Mouse (Mus musculus): ENCODE data around the gene Mndal.
"Not testable (repeated sequence)": the region's sequence is repeated elsewhere in the genome, so short reads cannot be mapped to it uniquely, and the experiment has no call there.

Mndal gene

GRCm38 (mm10) chr1:173941924-173942779 lies at the start of gene Mndal, which contains the start of gene Ifi203:
TSS of gene Mndal (minus strand) at chr1:173942491.
TSS of gene Ifi203 (minus strand) at chr1:173942672.
- not testable (repeated sequence) for DNase-seq

DNA sequence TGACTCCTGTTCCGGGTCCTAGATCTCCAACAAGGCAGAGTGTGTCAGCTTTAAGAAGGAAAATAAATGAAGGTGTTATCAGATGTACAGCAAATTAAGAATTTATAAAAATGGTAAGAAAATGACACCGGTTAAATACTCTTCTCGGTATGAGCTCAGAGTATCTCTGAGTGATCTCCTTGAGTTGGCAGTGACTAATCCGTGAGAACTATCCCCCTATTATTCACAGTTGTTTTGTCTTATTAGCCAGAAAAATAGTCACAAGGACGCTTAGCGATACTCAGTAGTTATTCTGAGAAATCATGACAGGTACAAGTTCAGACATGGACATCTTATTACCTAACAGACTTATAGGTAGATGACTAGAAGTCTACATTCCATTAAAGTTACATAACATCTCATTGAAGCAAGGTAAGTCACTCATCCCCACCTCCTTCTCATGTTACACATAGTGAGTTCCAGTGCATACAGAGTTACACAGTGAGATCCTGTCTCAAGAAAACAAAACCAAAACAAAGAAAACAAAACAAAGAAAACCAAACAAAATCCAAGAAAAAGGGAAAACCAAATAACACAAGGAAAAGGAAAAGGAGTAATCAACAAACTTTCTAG lies 40.5 kb upstream of the Mndal start, which contains the start of gene Ifi202b:
TSS of gene Ifi202b (minus strand) at position 51 of the 612 bp plus-strand sequence.
- not testable (repeated sequence) for DNase-seq

DNA sequence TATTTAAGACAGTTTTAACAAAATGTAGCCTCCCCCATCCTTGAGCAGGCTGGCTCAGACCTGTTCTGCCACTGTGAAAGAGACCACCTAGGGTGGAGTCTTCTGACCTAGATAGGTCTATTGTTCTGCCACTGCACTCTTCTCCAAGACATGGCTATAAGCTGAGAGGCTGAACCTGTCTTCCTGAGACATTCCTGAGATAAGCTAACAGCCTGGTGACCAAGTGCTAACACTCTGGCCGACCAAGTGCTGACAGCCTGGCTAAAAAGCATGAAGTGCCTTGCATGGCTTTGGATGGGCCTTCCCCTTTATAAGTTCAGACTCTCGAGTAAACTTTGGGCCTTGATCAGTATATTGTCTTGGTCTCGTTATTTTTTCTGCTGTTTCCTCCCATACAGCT lies 38.7 kb upstream of the Mndal start:
- DNase-seq, result not testable (repeated sequence)

DNA sequence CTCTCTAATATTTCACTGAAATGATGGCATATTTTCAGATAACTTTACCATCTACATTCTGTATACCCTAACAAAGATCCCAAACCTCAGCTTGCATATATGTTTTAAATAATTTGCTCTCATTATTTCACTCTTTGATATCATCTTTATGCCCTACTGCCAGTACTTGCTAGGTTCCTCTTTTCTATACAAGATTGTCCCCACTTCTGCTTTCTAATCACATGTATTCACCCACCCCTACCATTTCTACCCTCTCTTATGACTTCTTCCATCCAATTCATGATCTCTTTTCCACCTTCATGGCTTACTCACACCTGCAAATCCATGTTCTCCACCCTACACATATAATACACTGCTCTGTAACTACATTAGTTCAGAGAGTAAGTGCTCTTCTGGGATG lies 35.3 kb upstream of the Mndal start:
- no peak for DNase-seq

GRCm38 (mm10) chr1:173973111-173973510 lies 30.8 kb upstream of the Mndal start:
- DNase-seq, result no peak

DNA sequence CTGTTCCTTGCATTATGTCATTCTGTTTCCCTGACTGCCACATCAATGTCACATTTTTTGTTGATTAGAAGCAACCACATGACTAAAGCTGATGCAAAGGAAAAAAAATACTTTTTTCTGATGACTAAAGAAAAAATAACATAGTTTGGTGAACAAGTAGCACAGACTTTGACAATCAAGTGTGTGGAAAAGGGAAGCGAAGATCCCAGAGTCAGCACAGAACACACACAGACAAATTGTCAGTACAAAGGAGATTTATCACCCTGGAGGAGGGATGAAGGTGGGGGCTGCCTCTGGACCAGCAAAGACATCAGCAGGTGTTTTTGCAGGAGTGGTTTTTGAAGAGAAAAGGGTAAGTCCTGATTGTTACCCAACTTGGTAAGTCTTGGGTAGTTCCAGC lies 19.2 kb upstream of the Mndal start:
- not testable (repeated sequence) for DNase-seq

GRCm38 (mm10) chr1:173959998-173960397 lies 17.7 kb upstream of the Mndal start:
- not testable (repeated sequence) for DNase-seq

DNA sequence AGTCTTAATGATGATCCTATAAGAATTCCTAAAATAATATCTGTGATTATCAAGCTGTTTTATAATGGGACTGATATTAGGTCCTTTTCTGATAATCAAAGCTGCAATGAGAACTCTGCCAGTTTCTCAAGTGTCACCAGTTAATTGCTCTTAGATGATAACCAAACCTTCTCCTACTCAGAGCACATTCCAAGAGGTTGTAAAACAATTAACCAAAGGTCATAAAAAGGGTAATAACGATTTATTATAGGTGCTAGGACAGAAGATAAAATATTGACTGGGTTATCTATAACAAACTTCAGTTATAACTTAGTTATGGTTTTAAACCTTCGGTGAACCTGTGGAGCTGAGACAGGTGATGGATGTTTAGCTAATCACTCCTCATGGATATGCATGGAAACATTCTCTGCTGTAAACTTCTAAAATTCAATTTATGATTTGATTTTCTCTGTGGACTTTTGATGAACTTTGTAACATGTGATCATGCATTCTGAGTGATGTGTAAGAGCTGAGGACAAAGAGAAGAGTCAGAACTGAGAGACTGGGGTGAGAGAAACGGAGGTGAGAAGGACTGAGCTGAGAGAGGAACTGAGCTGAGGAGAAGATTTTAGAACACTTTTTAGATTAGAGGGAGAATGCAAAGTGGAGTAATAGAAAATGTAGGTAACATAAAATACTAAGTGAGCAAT lies 13.7 kb upstream of the Mndal start:
- not testable (repeated sequence) for DNase-seq

DNA sequence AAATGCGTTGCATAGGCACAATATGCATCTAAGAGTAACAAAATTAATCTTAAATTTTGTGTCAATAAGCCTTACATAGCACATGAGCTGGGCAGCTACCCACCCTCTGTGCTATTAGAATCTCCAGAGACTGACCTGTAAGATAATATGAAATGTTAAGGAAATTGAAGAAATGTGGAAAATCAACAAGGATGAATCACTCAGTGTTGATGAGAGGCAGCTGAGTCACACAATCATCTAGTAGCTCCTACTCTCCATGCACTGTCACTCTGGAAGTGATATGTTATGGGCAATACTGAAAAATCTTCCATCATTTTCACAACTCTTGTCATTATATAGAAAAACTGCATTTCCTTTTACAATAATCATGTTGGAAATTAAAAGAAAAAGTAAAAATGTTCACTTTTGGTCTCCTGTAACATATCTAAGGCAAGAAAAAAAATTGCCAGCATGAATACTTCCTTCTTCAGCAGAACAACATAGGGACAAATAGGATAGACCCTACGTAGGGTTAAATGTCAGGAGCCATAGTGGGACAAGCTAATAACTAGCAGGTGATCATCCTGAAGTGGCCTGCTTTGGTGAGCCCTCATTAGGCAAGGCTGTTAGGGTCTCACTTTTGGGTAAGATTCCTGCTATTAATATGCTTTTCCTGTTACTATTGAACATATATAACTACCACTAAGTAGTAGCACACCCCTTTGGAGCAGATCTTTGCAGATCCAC lies 12.9 kb upstream of the Mndal start:
- DNase-seq, result no peak

- no peak for DNase-seq
Measured at GRCm38 (mm10) chr1:173953563-173953962, 11.3 kb upstream of the Mndal start.

- not testable (repeated sequence) for DNase-seq
Measured at GRCm38 (mm10) chr1:173949044-173949443, 6.8 kb upstream of the Mndal start.

DNA sequence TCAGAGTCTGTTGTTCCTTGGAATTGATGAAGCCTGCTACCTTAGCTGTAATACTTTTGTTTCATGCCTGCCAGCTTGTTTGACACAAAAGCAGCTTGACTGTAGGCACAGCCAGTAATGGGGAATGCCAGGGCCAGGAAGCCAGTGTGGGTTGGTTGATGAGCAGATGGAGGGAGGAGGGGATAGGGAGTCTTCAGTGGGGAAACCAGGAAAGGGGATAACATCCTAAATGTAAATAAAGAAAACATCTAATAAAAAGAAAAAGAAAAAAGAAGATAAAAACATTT lies 432 bp upstream of the Mndal start:
- DNase-seq, result not testable (repeated sequence)

DNA sequence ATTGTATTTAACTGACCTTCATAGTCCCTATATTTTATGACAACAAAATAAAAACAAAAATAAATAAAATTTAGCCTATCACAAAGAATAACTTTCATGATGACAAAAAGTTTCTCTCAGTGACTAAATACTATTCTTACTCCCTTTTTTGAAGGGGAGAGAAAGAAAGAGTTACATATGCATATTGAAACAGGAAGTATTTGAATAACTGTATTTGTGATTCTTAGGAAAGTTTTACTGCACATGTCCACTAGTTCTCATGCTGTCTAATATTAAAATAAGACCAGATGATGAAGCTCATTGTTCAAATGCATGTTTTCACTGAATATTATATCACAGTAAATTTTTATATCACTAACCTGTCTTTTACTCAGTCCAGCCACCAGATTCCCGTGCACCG lies 769 bp downstream of the Mndal start:
- not testable (repeated sequence) for DNase-seq

DNA sequence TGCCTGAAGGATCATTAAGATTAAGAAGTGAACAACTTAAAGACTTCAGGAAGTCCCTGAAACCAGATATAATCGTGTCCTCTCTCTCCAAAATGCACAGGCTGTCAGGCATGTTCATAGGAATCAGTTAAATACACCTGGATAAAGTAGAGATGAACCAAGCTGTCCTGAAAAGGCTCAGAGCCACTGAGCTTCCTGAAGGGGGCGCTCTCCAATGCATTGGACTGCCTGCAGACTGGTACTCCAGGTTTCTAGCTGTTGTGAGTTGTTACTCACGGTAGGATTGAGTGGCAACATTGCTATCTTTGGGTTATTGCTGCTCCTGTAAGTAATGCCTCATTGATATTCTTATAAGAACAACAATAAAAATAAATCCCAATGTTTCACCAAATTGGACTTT lies 23.0 kb downstream of the Mndal start:
- not testable (repeated sequence) for DNase-seq

GRCm38 (mm10) chr1:173914559-173914958 lies 27.7 kb downstream of the Mndal start:
- DNase-seq, result no peak

- DNase-seq, result not testable (repeated sequence)
Measured at GRCm38 (mm10) chr1:173913256-173913791, 29.0 kb downstream of the Mndal start.

- not testable (repeated sequence) for DNase-seq
Measured at GRCm38 (mm10) chr1:173912548-173913255, 29.6 kb downstream of the Mndal start, which contains the start of gene Ifi211. TSS of gene Ifi211 (minus strand) at chr1:173913046.

GRCm38 (mm10) chr1:173911808-173912464 lies 30.4 kb downstream of the Mndal start:
- no peak for DNase-seq

- DNase-seq, result not testable (repeated sequence)
Measured at GRCm38 (mm10) chr1:173908390-173908789, 33.9 kb downstream of the Mndal start.

GRCm38 (mm10) chr1:173905885-173906284 lies 36.4 kb downstream of the Mndal start:
- not testable (repeated sequence) for DNase-seq

DNA sequence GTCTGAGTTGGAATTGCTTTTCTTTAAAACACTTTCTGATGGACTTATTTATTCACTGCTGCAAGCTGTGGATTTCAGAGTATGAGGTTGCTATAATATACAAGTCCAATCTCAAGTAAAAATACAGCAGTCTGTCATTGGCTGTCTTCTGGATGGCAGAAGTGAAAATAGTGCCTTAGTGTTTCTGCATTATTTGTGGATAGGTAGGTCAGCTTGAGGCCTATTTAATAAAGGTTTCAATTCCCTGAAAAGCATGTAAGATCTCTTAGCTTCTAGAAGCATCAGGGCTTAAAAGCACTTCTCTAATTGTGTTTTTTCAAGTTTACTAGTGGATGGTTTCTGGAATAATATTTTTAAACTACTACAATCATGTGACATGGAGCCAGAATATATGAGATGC lies 52.5 kb downstream of the Mndal start:
- DNase-seq, result not testable (repeated sequence)
